Mouse (Mus musculus): Measurements from ENCODE around the gene Tnnt2. TPM values are rescaled to one million over a fixed set of nuclear protein-coding genes. Genes with fewer than 3 reads are reported as not detected.
A peak's percentile ranks its signal among the peaks of the same experiment; 100 is the strongest.

The Tnnt2 gene
- polyA plus RNA-seq, 1 experiment from 2014 or later, result 7.3 TPM

GRCm38 (mm10) chr1:135798492-135798891 lies 37.7 kb upstream of the Tnnt2 start:
- H3K4me3 ChIP-seq (ENCODE audit: low read depth, low read length), result no peak overlapping the region
- H3K27me3 ChIP-seq (ENCODE audit: control insufficient read depth, insufficient read depth, low read length), result no peaks in the 10 kb centered on the region
- H3K9me3 ChIP-seq (ENCODE audit: control insufficient read depth, low read length), result no peaks in the 10 kb centered on the region
- ATAC-seq (ENCODE audit: insufficient number of reproducible peaks, low FRiP score, low TSS enrichment, low read depth) (no peak), DNase-seq (ENCODE audit: low spot score) (no peak)
- WGBS, result 83% methylated on average over 1 of the region's 1 CpGs
- H3K9ac ChIP-seq (ENCODE audit: low read length), result no peak overlapping the region
- H3K4me2 ChIP-seq (ENCODE audit: low read depth, severe bottlenecking), result no peak overlapping the region
- no peak overlapping the region for H3K27ac ChIP-seq (replicated peaks; ENCODE audit: low read depth, low read length)
- peaks cover 24% of the 10 kb centered on the region; the same call in 1 of the 2 replicates for H3K4me1 ChIP-seq (ENCODE audit: control insufficient read depth, insufficient read depth, low read length)
- H3K36me3 ChIP-seq (ENCODE audit: control insufficient read depth, insufficient read depth, low read length), result no peaks in the 10 kb centered on the region

GRCm38 (mm10) chr1:135799109-135799627 lies 37.0 kb upstream of the Tnnt2 start:
- DNase-seq (ENCODE audit: low spot score) (no peak), ATAC-seq (ENCODE audit: insufficient number of reproducible peaks, low FRiP score, low TSS enrichment, low read depth) (no peak)
- peak overlapping the region; percentile 10; the same call in 1 of the 2 replicates for H3K4me2 ChIP-seq (ENCODE audit: low read depth, severe bottlenecking)
- H3K4me1 ChIP-seq (ENCODE audit: control insufficient read depth, insufficient read depth, low read length), result peaks cover 18% of the 10 kb centered on the region; the same call in 1 of the 2 replicates
- WGBS, result 45% methylated on average over 8 of the region's 8 CpGs
- H3K4me3 ChIP-seq (ENCODE audit: low read depth, low read length), result no peak overlapping the region
- H3K27me3 ChIP-seq (ENCODE audit: control insufficient read depth, insufficient read depth, low read length), result no peaks in the 10 kb centered on the region
- no peak overlapping the region for H3K27ac ChIP-seq (replicated peaks; ENCODE audit: low read depth, low read length)
- no peak overlapping the region for H3K9ac ChIP-seq (ENCODE audit: low read length)
- no peaks in the 10 kb centered on the region for H3K36me3 ChIP-seq (ENCODE audit: control insufficient read depth, insufficient read depth, low read length)
- H3K9me3 ChIP-seq (ENCODE audit: control insufficient read depth, low read length), result no peaks in the 10 kb centered on the region

GRCm38 (mm10) chr1:135800192-135800950 lies 35.8 kb upstream of the Tnnt2 start:
- H3K27ac ChIP-seq (replicated peaks; ENCODE audit: low read depth, low read length), result no peak overlapping the region
- WGBS, result 36% methylated on average over 8 of the region's 8 CpGs
- ATAC-seq (ENCODE audit: insufficient number of reproducible peaks, low FRiP score, low TSS enrichment, low read depth), result peak; percentile 44; the same call in 1 of the 2 replicates
- H3K36me3 ChIP-seq (ENCODE audit: control insufficient read depth, insufficient read depth, low read length), result no peaks in the 10 kb centered on the region
- no peak overlapping the region for H3K4me3 ChIP-seq (ENCODE audit: low read depth, low read length)
- H3K4me2 ChIP-seq (ENCODE audit: low read depth, severe bottlenecking), result no peak overlapping the region
- H3K9me3 ChIP-seq (ENCODE audit: control insufficient read depth, low read length), result no peaks in the 10 kb centered on the region
- H3K4me1 ChIP-seq (ENCODE audit: control insufficient read depth, insufficient read depth, low read length), result peaks cover 16% of the 10 kb centered on the region; the same call in 1 of the 2 replicates
- H3K27me3 ChIP-seq (ENCODE audit: control insufficient read depth, insufficient read depth, low read length), result no peaks in the 10 kb centered on the region
- peak overlapping the region; percentile 5; the same call in 1 of the 2 replicates for H3K9ac ChIP-seq (ENCODE audit: low read length)
- DNase-seq (ENCODE audit: low spot score), result no peak

- WGBS, result 8% methylated on average over 10 of the region's 10 CpGs
- Histone ChIP-seq H3K4me2 (ENCODE audit: low read depth, severe bottlenecking) (no peak overlapping the region), H3K27ac (replicated peaks; ENCODE audit: low read depth, low read length) (no peak overlapping the region), H3K9me3 (ENCODE audit: control insufficient read depth, low read length) (no peaks in the 10 kb centered on the region), H3K4me3 (ENCODE audit: low read depth, low read length) (no peak overlapping the region), H3K4me1 (ENCODE audit: control insufficient read depth, insufficient read depth, low read length) (no peaks in the 10 kb centered on the region), H3K9ac (ENCODE audit: low read length) (no peak overlapping the region), H3K36me3 (ENCODE audit: control insufficient read depth, insufficient read depth, low read length) (no peaks in the 10 kb centered on the region), H3K27me3 (ENCODE audit: control insufficient read depth, insufficient read depth, low read length) (0 out of 2 replicates have a peak, but pooled peaks cover 3% of the 10 kb centered on the region)
- DNase-seq (ENCODE audit: low spot score), result no peak
- no peak for ATAC-seq (ENCODE audit: insufficient number of reproducible peaks, low FRiP score, low TSS enrichment, low read depth)
These were observed 28.6 kb upstream of the Tnnt2 start for GRCm38 (mm10) chr1:135807546-135807945.

- Histone ChIP-seq H3K27me3 (ENCODE audit: control insufficient read depth, insufficient read depth, low read length) (0 out of 2 replicates have a peak, but pooled peaks cover 3% of the 10 kb centered on the region), H3K4me1 (ENCODE audit: control insufficient read depth, insufficient read depth, low read length) (no peaks in the 10 kb centered on the region), H3K27ac (replicated peaks; ENCODE audit: low read depth, low read length) (no peak overlapping the region), H3K36me3 (ENCODE audit: control insufficient read depth, insufficient read depth, low read length) (no peaks in the 10 kb centered on the region), H3K9ac (ENCODE audit: low read length) (no peak overlapping the region), H3K9me3 (ENCODE audit: control insufficient read depth, low read length) (no peaks in the 10 kb centered on the region), H3K4me3 (ENCODE audit: low read depth, low read length) (no peak overlapping the region), H3K4me2 (ENCODE audit: low read depth, severe bottlenecking) (no peak overlapping the region)
- ATAC-seq (ENCODE audit: insufficient number of reproducible peaks, low FRiP score, low TSS enrichment, low read depth) (no peak), DNase-seq (ENCODE audit: low spot score) (no peak)
- 37% methylated on average over 2 of the region's 2 CpGs for WGBS
These were observed 26.0 kb upstream of the Tnnt2 start for GRCm38 (mm10) chr1:135810180-135810579.

GRCm38 (mm10) chr1:135811016-135811646 lies 25.0 kb upstream of the Tnnt2 start:
- ATAC-seq (ENCODE audit: insufficient number of reproducible peaks, low FRiP score, low TSS enrichment, low read depth) (no peak), DNase-seq (ENCODE audit: low spot score) (peak; percentile 90)
- Histone ChIP-seq H3K4me3 (ENCODE audit: low read depth, low read length) (no peak overlapping the region), H3K4me1 (ENCODE audit: control insufficient read depth, insufficient read depth, low read length) (no peaks in the 10 kb centered on the region), H3K9ac (ENCODE audit: low read length) (no peak overlapping the region), H3K9me3 (ENCODE audit: control insufficient read depth, low read length) (no peaks in the 10 kb centered on the region), H3K4me2 (ENCODE audit: low read depth, severe bottlenecking) (no peak overlapping the region), H3K27me3 (ENCODE audit: control insufficient read depth, insufficient read depth, low read length) (0 out of 2 replicates have a peak, but pooled peaks cover 3% of the 10 kb centered on the region), H3K36me3 (ENCODE audit: control insufficient read depth, insufficient read depth, low read length) (no peaks in the 10 kb centered on the region), H3K27ac (replicated peaks; ENCODE audit: low read depth, low read length) (no peak overlapping the region)
- 28% methylated on average over 7 of the region's 7 CpGs for WGBS

- no peak overlapping the region for H3K9ac ChIP-seq (ENCODE audit: low read length)
- no peak overlapping the region for H3K4me2 ChIP-seq (ENCODE audit: low read depth, severe bottlenecking)
- no peak overlapping the region for H3K4me3 ChIP-seq (ENCODE audit: low read depth, low read length)
- DNase-seq (ENCODE audit: low spot score) (no peak), ATAC-seq (ENCODE audit: insufficient number of reproducible peaks, low FRiP score, low TSS enrichment, low read depth) (no peak)
- H3K27ac ChIP-seq (replicated peaks; ENCODE audit: low read depth, low read length), result no peak overlapping the region
- H3K9me3 ChIP-seq (ENCODE audit: control insufficient read depth, low read length), result no peaks in the 10 kb centered on the region
- H3K4me1 ChIP-seq (ENCODE audit: control insufficient read depth, insufficient read depth, low read length), result no peaks in the 10 kb centered on the region
- H3K27me3 ChIP-seq (ENCODE audit: control insufficient read depth, insufficient read depth, low read length), result peaks cover 7% of the 10 kb centered on the region
- no peaks in the 10 kb centered on the region for H3K36me3 ChIP-seq (ENCODE audit: control insufficient read depth, insufficient read depth, low read length)
- 87% methylated on average over 3 of the region's 3 CpGs for WGBS
These were observed 23.9 kb upstream of the Tnnt2 start for GRCm38 (mm10) chr1:135812205-135812604.

GRCm38 (mm10) chr1:135812618-135813017 lies 23.5 kb upstream of the Tnnt2 start:
- no peak for ATAC-seq (ENCODE audit: insufficient number of reproducible peaks, low FRiP score, low TSS enrichment, low read depth)
- H3K4me1 ChIP-seq (ENCODE audit: control insufficient read depth, insufficient read depth, low read length), result no peaks in the 10 kb centered on the region
- no peak overlapping the region for H3K27ac ChIP-seq (replicated peaks; ENCODE audit: low read depth, low read length)

More at GRCm38 (mm10) chr1:135812618-135813017, 23.5 kb upstream of the Tnnt2 start:
- 58% methylated on average over 2 of the region's 2 CpGs for WGBS
- H3K36me3 ChIP-seq (ENCODE audit: control insufficient read depth, insufficient read depth, low read length), result no peaks in the 10 kb centered on the region
- H3K27me3 ChIP-seq (ENCODE audit: control insufficient read depth, insufficient read depth, low read length), result peaks cover 11% of the 10 kb centered on the region
- DNase-seq (ENCODE audit: low spot score), result no peak
- H3K4me3 ChIP-seq (ENCODE audit: low read depth, low read length), result no peak overlapping the region
- H3K9me3 ChIP-seq (ENCODE audit: control insufficient read depth, low read length), result no peaks in the 10 kb centered on the region
- H3K4me2 ChIP-seq (ENCODE audit: low read depth, severe bottlenecking), result no peak overlapping the region
- no peak overlapping the region for H3K9ac ChIP-seq (ENCODE audit: low read length)

Data from limb, embryonic 11.5 days (tissue).